Mouse (Mus musculus) liver, embryonic 11.5 days (tissue): Measurements from ENCODE around the gene Enpp4. TPM values are rescaled to one million over a fixed set of nuclear protein-coding genes. Genes with fewer than 3 reads are reported as not detected.

Source experiments
- ATAC-seq: fragments of 200-750 bp; cut with Nextera tagmentation; replicated peaks from 2 replicates; pipeline ENCODE4 v1.8.0; 2017; ENCODE audit warnings: moderate number of reproducible peaks, mild to moderate bottlenecking, moderate TSS enrichment, moderate library complexity; ENCODE audit not compliant: low FRiP score
- DNase-seq: peaks from one replicate; pipeline ENCODE4 v3.0.0-alpha.2; 2017; ENCODE audit warnings: low spot score
- H3K27ac ChIP-seq: fragments of 300-500 bp; sonication (generic); 2 replicates; pipeline ENCODE4 v1.5.1; 2014; ENCODE audit warnings: mild to moderate bottlenecking, low read depth, low read length, control low read depth
- H3K27me3 ChIP-seq: fragments of 300-500 bp; sonication (generic); replicated peaks from 2 replicates; pipeline ENCODE4 v1.6.1; 2014; ENCODE audit warnings: low read length, mixed read lengths; ENCODE audit not compliant: control insufficient read depth, insufficient read depth
- H3K36me3 ChIP-seq: fragments of 300-500 bp; sonication (generic); 2 replicates; pipeline ENCODE4 v1.6.1; 2014; ENCODE audit warnings: mild to moderate bottlenecking, low read length, moderate library complexity, mixed read lengths; ENCODE audit not compliant: control insufficient read depth, insufficient read depth
- H3K4me1 ChIP-seq: fragments of 300-500 bp; sonication (generic); replicated peaks from 2 replicates; pipeline ENCODE4 v1.6.1; 2014; ENCODE audit warnings: low read length, mixed read lengths; ENCODE audit not compliant: control insufficient read depth, insufficient read depth
- H3K4me2 ChIP-seq: fragments of 300-500 bp; sonication (generic); 2 replicates; pipeline ENCODE4 v1.6.1; 2014; ENCODE audit warnings: mild to moderate bottlenecking, control low read depth, moderate library complexity
- H3K4me3 ChIP-seq: fragments of 300-500 bp; sonication (generic); 2 replicates; pipeline ENCODE4 v1.5.1; 2014; ENCODE audit warnings: low read depth, low read length, control low read depth
- H3K9ac ChIP-seq: fragments of 300-500 bp; sonication (generic); 2 replicates; pipeline ENCODE4 v1.6.1; 2014; ENCODE audit warnings: low read depth, low read length, control low read depth
- H3K9me3 ChIP-seq: fragments of 300-500 bp; sonication (generic); 2 replicates; pipeline ENCODE4 v1.6.1; 2016; ENCODE audit warnings: low read length, inconsistent platforms, mixed read lengths; ENCODE audit not compliant: control insufficient read depth
- whole genome bisulfite sequencing: fragments of 180-500 bp; shearing (Covaris S2); extraction: QIAGEN DNeasy Blood & Tissue Kit; methylation state at CpG from one replicate; pipeline ENCODE4 v1.1.7; 2014; 5-methylcytosine and 5-hydroxymethylcytosine counted together
- polyA plus RNA-seq: library from polyadenylated mRNA; unstranded; fragments of >200 nt; fragmentation: Nextera tagmentation; extraction: Ambion mirVana; gene quantifications from 2 replicates; pipeline ENCODE4 v1.2.1, GENCODE M21; 2014

Enpp4 gene
- polyA plus RNA-seq = 7.5 and 9.2 TPM in 2 replicates

- Histone ChIP-seq H3K4me1 (peaks cover 6% of the 10 kb centered on the region; the same call in 1 of the 2 replicates), H3K9me3 (no peaks in the 10 kb centered on the region), H3K36me3 (no peaks in the 10 kb centered on the region), H3K9ac (peak within 1 kb of the TSS; percentile 65), H3K27ac (0 out of 2 replicates have a peak within 1 kb of the TSS, but pooled peaks have one; percentile 46), H3K4me3 (peak within 1 kb of the TSS; percentile 65), H3K27me3 (no peaks in the 10 kb centered on the region), H3K4me2 (peak within 1 kb of the TSS; percentile 71)
- DNase-seq = peak; percentile 84
- peak; percentile 97 for ATAC-seq
- under 1% methylated on average over 64 of the region's 76 CpGs for WGBS
These were observed at the start of gene Enpp4 for GRCm38 (mm10) chr17:44105287-44106138. Enpp4 (minus strand) TSS chr17:44105809.

- H3K9ac ChIP-seq = no peak overlapping the region
- no peak overlapping the region for H3K27ac ChIP-seq
- 61% methylated on average over 2 of the region's 2 CpGs for WGBS
- H3K27me3 ChIP-seq = no peaks in the 10 kb centered on the region
- no peaks in the 10 kb centered on the region for H3K4me1 ChIP-seq
- ATAC-seq = no peak
- no peak overlapping the region for H3K4me2 ChIP-seq
- no peaks in the 10 kb centered on the region for H3K9me3 ChIP-seq
- H3K4me3 ChIP-seq = no peak overlapping the region
- DNase-seq = no peak
- H3K36me3 ChIP-seq = no peaks in the 10 kb centered on the region
These were observed 49.6 kb upstream of the Enpp4 start for GRCm38 (mm10) chr17:44155204-44155603.

GRCm38 (mm10) chr17:44153871-44154270 lies 48.3 kb upstream of the Enpp4 start:
- H3K9ac ChIP-seq = no peak overlapping the region
- H3K4me2 ChIP-seq = no peak overlapping the region
- DNase-seq (no peak), ATAC-seq (no peak)
- H3K27ac ChIP-seq = no peak overlapping the region
- no peak overlapping the region for H3K4me3 ChIP-seq
- H3K9me3 ChIP-seq = no peaks in the 10 kb centered on the region
- no peaks in the 10 kb centered on the region for H3K36me3 ChIP-seq
- H3K4me1 ChIP-seq = no peaks in the 10 kb centered on the region
- 56% methylated on average over 5 of the region's 5 CpGs for WGBS
- H3K27me3 ChIP-seq = no peaks in the 10 kb centered on the region

DNA sequence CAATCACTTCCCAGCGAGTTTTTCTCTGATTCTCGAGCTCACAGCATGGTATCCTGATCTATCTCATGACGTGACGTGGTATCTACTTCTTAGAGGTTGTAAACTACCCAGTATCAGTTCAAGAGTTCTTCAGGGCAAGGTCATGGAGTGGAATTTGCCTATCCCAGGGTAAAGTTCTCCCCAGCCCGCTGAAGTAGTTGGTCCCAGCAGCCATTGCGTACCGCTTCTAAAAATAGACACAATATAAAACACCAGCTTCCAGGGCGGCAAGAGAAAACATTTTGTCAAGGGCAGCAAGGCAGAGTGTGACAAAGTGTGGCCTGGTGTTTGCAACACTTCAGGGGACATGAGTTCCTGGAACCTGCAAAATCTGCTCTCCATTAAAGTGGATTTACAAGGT lies 46.3 kb upstream of the Enpp4 start:
- Histone ChIP-seq H3K4me3 (no peak overlapping the region), H3K27me3 (no peaks in the 10 kb centered on the region), H3K9ac (no peak overlapping the region), H3K27ac (no peak overlapping the region), H3K4me2 (no peak overlapping the region), H3K9me3 (no peaks in the 10 kb centered on the region), H3K4me1 (no peaks in the 10 kb centered on the region), H3K36me3 (no peaks in the 10 kb centered on the region)
- WGBS = 74% methylated on average over 8 of the region's 8 CpGs
- DNase-seq (no peak), ATAC-seq (no peak)

GRCm38 (mm10) chr17:44151130-44151529 lies 45.5 kb upstream of the Enpp4 start:
- ATAC-seq (no peak; the same call in 1 of the 2 replicates), DNase-seq (no peak)
- no peaks in the 10 kb centered on the region for H3K36me3 ChIP-seq
- no peak overlapping the region for H3K27ac ChIP-seq
- H3K4me1 ChIP-seq = no peaks in the 10 kb centered on the region
- WGBS = 55% methylated on average over 3 of the region's 3 CpGs
- no peak overlapping the region for H3K4me2 ChIP-seq
- H3K27me3 ChIP-seq = no peaks in the 10 kb centered on the region
- no peaks in the 10 kb centered on the region for H3K9me3 ChIP-seq
- H3K4me3 ChIP-seq = no peak overlapping the region
- H3K9ac ChIP-seq = no peak overlapping the region

DNA sequence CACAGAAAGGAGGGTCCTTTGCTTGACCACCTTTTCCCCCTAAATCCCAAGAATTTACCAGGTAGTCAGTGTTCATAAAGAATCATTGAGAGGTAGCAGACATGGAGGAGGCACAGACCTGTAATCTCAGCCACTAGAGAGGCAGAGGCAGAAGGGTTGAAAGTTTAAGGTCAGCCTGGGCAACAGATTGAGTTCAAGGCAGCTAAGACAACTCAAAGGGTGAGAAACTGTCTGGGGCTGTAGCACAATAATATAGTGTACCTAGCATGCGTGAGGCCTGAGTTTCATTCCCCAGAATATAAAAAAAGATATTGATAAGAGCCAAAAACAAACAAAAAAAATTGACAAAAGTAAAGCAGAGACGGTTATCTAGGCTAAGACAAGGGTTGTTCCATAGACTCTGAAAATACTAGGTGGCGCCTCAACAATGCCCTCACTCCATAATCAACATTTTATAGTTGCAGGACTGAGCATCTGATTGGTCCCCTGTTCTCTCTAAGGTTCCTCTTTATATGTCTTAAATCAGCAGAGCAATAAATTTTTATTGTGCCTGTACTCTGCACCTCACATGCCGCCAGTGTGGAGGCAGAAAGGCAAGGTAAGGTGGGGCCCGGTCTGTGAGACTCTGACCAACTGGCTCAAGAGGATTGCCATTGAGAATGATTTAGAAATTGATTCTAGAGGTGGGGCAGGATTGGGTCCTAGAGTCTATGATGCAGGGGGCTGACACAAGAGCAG lies 42.7 kb upstream of the Enpp4 start:
- H3K4me2 ChIP-seq = no peak overlapping the region
- DNase-seq (no peak), ATAC-seq (no peak)
- no peak overlapping the region for H3K9ac ChIP-seq
- H3K4me1 ChIP-seq = no peaks in the 10 kb centered on the region
- H3K27me3 ChIP-seq = no peaks in the 10 kb centered on the region
- 85% methylated on average over 5 of the region's 5 CpGs for WGBS
- no peak overlapping the region for H3K4me3 ChIP-seq
- H3K36me3 ChIP-seq = no peaks in the 10 kb centered on the region
- H3K9me3 ChIP-seq = no peaks in the 10 kb centered on the region
- no peak overlapping the region for H3K27ac ChIP-seq

DNA sequence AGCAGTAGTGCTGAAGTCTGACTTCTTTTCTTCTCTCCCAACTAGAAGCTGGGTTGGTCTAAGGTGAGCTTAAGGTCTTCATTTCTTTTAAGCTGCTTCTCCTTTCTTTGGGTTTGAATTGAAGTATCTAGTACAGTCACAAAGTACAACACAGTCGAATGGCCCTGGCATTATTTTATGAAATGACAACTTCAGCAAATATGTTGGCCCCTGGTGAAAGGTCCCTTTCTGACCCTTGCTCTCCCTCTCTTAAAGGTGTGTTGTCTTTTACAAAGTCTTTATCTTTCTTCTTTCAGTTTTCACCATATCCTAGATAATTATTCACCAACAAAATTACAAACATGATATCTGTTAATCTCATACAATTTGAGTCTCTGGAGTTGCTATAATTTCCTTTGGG lies 40.2 kb upstream of the Enpp4 start:
- no peak overlapping the region for H3K27ac ChIP-seq
- H3K36me3 ChIP-seq = no peaks in the 10 kb centered on the region
- H3K9me3 ChIP-seq = no peaks in the 10 kb centered on the region
- H3K4me3 ChIP-seq = no peak overlapping the region
- WGBS = 69% methylated on average over 1 of the region's 1 CpGs
- no peak overlapping the region for H3K4me2 ChIP-seq
- H3K9ac ChIP-seq = no peak overlapping the region
- H3K27me3 ChIP-seq = no peaks in the 10 kb centered on the region
- DNase-seq (no peak), ATAC-seq (no peak)
- H3K4me1 ChIP-seq = no peaks in the 10 kb centered on the region

DNA sequence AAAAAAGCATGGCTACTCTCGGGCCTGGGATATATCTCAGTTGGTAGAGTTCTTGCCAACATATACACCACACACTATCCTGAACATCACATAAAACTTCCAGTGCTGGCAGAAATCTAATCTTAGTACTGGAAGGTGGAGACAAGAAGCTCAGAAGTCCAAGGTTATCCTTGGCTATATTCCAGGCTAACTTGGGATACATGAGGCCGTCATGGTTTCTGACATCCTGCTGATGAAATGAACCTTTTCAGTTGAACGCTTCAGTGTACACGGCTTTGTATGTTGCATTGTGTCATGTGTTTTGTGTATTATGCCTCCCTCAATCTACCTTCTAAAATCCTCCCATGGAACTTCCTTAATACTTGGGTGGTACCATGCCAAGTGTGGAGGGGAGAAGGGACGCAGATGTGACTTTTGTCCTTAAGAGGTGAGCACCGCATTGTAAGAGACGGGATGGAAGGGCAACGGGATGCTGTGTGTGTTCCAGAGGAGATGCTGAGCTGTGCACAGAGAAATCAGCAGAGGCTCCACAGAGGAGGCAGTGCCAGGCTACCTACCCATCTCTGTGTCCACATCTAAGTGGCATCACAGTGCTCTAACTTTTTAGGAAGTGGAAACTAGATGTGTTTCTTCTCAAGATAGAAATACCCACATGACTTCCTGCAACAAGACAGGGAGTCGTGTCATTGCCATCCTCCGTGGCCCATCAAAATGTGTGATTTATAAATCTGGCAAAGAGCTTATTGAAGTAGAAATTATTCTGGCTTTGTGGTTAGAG lies 31.4 kb upstream of the Enpp4 start:
- no peak for ATAC-seq
- WGBS = 80% methylated on average over 10 of the region's 10 CpGs
- no peak overlapping the region for H3K4me2 ChIP-seq

More for the DNA sequence above, 31.4 kb upstream of the Enpp4 start:
- H3K27me3 ChIP-seq = 0 out of 2 replicates have a peak, but pooled peaks cover 2% of the 10 kb centered on the region
- H3K27ac ChIP-seq = no peak overlapping the region
- DNase-seq = no peak
- no peaks in the 10 kb centered on the region; the same call in 1 of the 2 replicates for H3K4me1 ChIP-seq
- H3K36me3 ChIP-seq = no peaks in the 10 kb centered on the region
- no peak overlapping the region for H3K9ac ChIP-seq
- H3K9me3 ChIP-seq = no peaks in the 10 kb centered on the region
- no peak overlapping the region for H3K4me3 ChIP-seq
